Mouse (Mus musculus): Measurements from ENCODE around the gene Glmp.
"Not testable (repeated sequence)": the region's sequence is repeated elsewhere in the genome, so short reads cannot be mapped to it uniquely, and the experiment has no call there.

The Glmp gene

DNA sequence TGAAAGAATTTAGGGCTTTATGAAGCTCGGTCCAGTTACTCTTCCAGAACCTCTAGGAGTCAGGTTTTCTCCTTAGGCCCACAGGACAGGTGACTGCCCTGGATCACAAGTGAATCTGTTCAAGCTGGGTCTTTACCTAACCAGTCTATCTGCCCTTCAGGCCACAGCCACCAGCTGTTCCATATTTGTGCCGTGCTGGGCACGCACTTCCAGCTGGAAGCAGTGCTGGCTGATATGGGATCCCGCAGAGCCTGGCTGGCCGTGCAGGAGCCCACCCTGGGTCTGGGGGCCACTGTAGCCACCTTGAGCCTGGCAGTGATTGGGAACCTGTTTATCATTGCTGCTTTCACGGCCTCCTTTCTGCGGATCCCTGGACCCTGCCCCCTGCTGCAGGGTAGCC lies 51.8 kb downstream of the Glmp start:
- DNase-seq (ENCODE audit: low spot score in 2 of 2) = not testable (repeated sequence)

DNA sequence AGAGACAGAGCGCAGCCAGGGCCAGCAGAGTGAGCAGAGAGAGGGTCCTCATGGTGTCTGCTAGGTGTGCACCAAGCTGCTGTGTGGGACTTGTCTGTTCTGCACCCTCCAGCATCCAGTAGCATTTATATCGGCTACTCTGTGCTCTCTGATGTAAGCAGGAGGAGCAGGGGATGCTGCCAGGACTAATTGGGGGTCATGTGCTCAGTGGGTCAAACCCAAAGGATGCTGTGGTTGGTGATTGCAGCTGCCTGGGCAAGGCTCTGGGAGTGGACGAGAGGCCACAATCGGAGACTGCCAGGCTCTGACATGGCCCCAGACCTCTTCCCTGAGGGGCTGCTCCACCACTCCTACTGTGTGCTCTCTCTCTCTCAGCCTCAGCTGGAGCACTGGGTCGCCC lies 53.8 kb downstream of the Glmp start, which contains the start of gene Bglap2:
Gene Bglap2 (minus strand): TSS at position 101 of the 400 bp plus-strand sequence.
- not testable (repeated sequence) for DNase-seq (ENCODE audit: low spot score in 2 of 2)

All from urinary bladder, postnatal 4 days (tissue).